Mouse (Mus musculus) C2C12 (cell line): ENCODE data around the gene Prlr. TPM values are rescaled to one million over a fixed set of nuclear protein-coding genes. Genes with fewer than 3 reads are reported as not detected.

Source experiments
- H3K27me3 ChIP-seq: one replicate; pipeline ENCODE4 v1.6.1; 2011; ENCODE audit not compliant: control insufficient read depth, insufficient read depth, insufficient read length
- H3K36me3 ChIP-seq: one replicate; pipeline ENCODE4 v1.6.1; 2011; ENCODE audit not compliant: control insufficient read depth, insufficient read depth
- H3K4me3 ChIP-seq: one replicate; pipeline ENCODE4 v1.5.1; 2011; ENCODE audit warnings: mild to moderate bottlenecking, control low read depth; ENCODE audit not compliant: poor library complexity, insufficient read depth, severe bottlenecking
- H3K79me2 ChIP-seq: one replicate; pipeline ENCODE4 v1.6.1; 2011; ENCODE audit not compliant: control insufficient read depth, insufficient read depth
- H3K79me3 ChIP-seq: one replicate; pipeline ENCODE4 v1.6.1; 2011; ENCODE audit warnings: low read depth, control low read depth
- H3ac ChIP-seq: one replicate; pipeline ENCODE3; 2011; ENCODE audit warnings: low read depth; ENCODE audit not compliant: control insufficient read depth, insufficient read length
- CEBPB ChIP-seq: IDR thresholded peaks from one replicate; pipeline ENCODE4 v1.6.1; 2011; ENCODE audit warnings: low read depth, mild to moderate bottlenecking, control low read depth, moderate library complexity
- CTCF ChIP-seq: IDR thresholded peaks from one replicate; pipeline ENCODE4 v1.5.1; 2011; ENCODE audit not compliant: control insufficient read depth, insufficient read depth, insufficient read length
- FOSL1 ChIP-seq: IDR thresholded peaks from one replicate; pipeline ENCODE4 v1.8.0; 2011; ENCODE audit warnings: mild to moderate bottlenecking, low read length; ENCODE audit not compliant: poor library complexity, insufficient read depth, severe bottlenecking
- MAX ChIP-seq: IDR thresholded peaks from one replicate; pipeline ENCODE4 v1.6.1; 2011; ENCODE audit warnings: mild to moderate bottlenecking, control low read depth
- MYOD1 ChIP-seq: IDR thresholded peaks from one replicate; pipeline ENCODE4 v1.6.1; 2011; ENCODE audit warnings: low read depth; ENCODE audit not compliant: control insufficient read depth, insufficient read length
- MYOG ChIP-seq: IDR thresholded peaks from one replicate; pipeline ENCODE4 v1.6.1; 2011; ENCODE audit not compliant: control insufficient read depth, insufficient read length; ENCODE audit errors: extremely low read depth
- USF1 ChIP-seq: IDR thresholded peaks from one replicate; pipeline ENCODE4 v1.6.1; 2011; ENCODE audit warnings: low read depth, mild to moderate bottlenecking, control low read depth, moderate library complexity
- polyA plus RNA-seq: library from polyadenylated mRNA; unstranded; fragments of >200 nt; fragmentation: generic; extraction: Trizol; gene quantifications from one replicate; pipeline ENCODE4 v1.2.1, GENCODE M21; 2012; ENCODE audit warnings: missing spikeins

Gene Prlr
- polyA plus RNA-seq, 1 experiment = 0.07 TPM

GRCm38 (mm10) chr15:10378338-10378959 is 201.4 kb downstream of the Prlr start:
- TF ChIP-seq CEBPB (no peak), FOSL1 (no peak), MAX (no peak)
- H3ac ChIP-seq = no peak overlapping the region
- H3K27me3 ChIP-seq = no peaks in the 10 kb centered on the region
- H3K4me3 ChIP-seq = no peak overlapping the region
- no peaks in the 10 kb centered on the region for H3K79me2 ChIP-seq
- H3K36me3 ChIP-seq = no peaks in the 10 kb centered on the region
- no peaks in the 10 kb centered on the region for H3K79me3 ChIP-seq

- TF ChIP-seq CEBPB = no peak
- TF ChIP-seq FOSL1 = no peak
- TF ChIP-seq MYOD1 = no peak
- no peak for TF ChIP-seq USF1
- no peak for TF ChIP-seq CTCF
- TF ChIP-seq MAX = no peak
- no peak for TF ChIP-seq MYOG
- Histone ChIP-seq H3K79me2 (no peaks in the 10 kb centered on the region), H3K79me3 (no peaks in the 10 kb centered on the region), H3ac (no peak overlapping the region), H3K36me3 (no peaks in the 10 kb centered on the region), H3K4me3 (no peak overlapping the region), H3K27me3 (no peaks in the 10 kb centered on the region)
Observed at GRCm38 (mm10) chr15:10379757-10380458, 202.9 kb downstream of the Prlr start.

GRCm38 (mm10) chr15:10387263-10387662 is 210.2 kb downstream of the Prlr start:
- Histone ChIP-seq H3K79me2 (no peaks in the 10 kb centered on the region), H3ac (no peak overlapping the region), H3K79me3 (no peaks in the 10 kb centered on the region), H3K4me3 (no peak overlapping the region), H3K27me3 (peaks cover 3% of the 10 kb centered on the region), H3K36me3 (no peaks in the 10 kb centered on the region)
- TF ChIP-seq USF1 (no peak), FOSL1 (no peak), MYOD1 (no peak), CTCF (no peak), MAX (no peak), CEBPB (no peak), MYOG (no peak)

Other genes starting within 250 kb of the Prlr start
- gene Gm21973, start 148.1 kb downstream of the Prlr start, polyA plus RNA-seq = not detected
- not detected for gene Agxt2, start 181.3 kb downstream of the Prlr start, polyA plus RNA-seq